Mouse (Mus musculus) layer of hippocampus, postnatal 36 days (tissue): ENCODE data around the gene Olfr243. TPM values are rescaled to one million over a fixed set of nuclear protein-coding genes. Genes with fewer than 3 reads are reported as not detected.
A peak's percentile ranks its signal among the peaks of the same experiment; 100 is the strongest.
"Not testable (repeated sequence)": the region's sequence is repeated elsewhere in the genome, so short reads cannot be mapped to it uniquely, and the experiment has no call there.

Experiments used
- DNase-seq, 2 experiments: peaks; one replicate each; pipeline ENCODE4 v3.0.0; 2022
- total RNA-seq, 2 experiments: library from RNA; stranded (reverse); gene quantifications; 2 replicates each; pipeline ENCODE4 v1.2.3; 2021

Olfr243 gene
- total RNA-seq, result not detected

DNA sequence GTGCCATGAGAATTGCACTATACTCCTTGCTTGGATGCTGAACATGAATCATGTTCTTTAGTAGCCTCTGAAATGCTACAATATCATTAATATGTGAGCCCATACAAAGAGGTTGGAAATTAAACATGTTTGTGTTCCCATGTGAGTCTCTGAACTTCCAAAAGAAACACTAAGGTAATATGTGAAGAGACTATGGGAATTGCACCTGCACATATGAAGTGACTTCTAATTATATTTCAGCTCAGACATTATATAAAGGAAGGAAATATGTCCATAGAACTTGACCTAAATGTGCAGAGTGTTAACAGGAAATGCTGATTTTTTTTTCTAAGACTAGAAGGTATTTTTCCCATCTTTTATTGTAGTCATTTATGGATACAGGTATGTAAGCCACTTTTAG lies at the start of gene Olfr243:
Gene Olfr243 (plus strand): TSS at position 301 of the 400 bp plus-strand sequence.
- no peak for DNase-seq

DNA sequence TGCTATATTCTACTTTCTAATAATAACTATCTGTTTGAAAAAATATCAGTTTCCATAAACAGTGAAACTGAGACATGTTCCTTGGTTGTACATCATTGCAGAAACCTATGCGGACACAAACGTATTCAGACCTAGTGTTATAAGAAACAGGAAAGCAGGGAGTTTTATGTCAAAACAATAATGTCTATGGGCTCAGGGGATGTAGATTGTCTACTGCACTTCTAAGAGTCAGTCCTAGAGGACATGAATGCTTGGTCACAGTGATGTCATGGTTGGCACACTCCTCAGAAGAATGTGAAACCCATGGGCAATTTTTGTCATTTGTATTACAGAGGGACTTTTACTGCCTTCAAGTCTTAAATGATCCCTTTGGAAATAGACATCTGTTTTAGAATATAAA lies 43.4 kb upstream of the Olfr243 start, which contains the start of gene Olfr624:
Gene Olfr624 (minus strand): TSS at position 101 of the 400 bp plus-strand sequence.
- no peak for DNase-seq

DNA sequence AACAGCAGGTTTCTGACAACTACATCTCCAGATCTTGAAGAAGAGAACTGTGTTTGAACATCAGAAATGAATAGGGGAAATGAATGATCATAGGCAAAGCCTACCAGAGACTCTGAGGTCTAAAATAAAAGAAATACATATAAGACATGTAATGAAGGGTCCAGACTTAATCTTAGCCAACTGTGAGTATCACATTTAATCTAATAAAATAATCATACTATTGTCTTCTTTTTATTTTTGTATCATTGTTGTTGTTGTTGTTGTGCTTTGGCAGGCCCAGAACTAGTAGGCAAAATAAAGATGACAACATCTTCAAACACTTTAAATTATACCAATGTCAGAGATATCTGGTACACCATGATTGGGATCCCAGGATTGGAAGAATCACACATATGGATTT lies 32.1 kb upstream of the Olfr243 start, which contains the start of gene Olfr625-ps1:
Gene Olfr625-ps1 (plus strand): TSS at position 301 of the 400 bp plus-strand sequence.
- no peak for DNase-seq

DNA sequence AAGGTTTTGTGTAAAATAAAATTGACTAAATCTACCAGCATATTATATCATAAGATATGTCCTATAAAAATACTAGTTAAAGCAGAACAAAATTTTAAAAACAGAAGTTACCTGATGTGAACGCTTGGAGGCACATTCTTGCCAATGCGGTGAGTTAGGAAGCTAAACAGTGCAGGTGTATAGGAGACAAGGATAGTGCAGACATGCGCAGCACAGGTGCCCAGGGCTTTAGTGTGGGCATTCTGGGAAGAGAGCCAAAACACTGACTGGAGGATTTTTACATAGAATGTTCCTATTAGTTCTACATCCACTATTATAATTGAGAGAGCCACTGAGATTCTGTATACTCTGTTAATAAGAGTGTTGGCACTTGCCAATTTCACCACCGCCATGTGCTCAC lies 15.0 kb upstream of the Olfr243 start:
- DNase-seq, result no peak

DNA sequence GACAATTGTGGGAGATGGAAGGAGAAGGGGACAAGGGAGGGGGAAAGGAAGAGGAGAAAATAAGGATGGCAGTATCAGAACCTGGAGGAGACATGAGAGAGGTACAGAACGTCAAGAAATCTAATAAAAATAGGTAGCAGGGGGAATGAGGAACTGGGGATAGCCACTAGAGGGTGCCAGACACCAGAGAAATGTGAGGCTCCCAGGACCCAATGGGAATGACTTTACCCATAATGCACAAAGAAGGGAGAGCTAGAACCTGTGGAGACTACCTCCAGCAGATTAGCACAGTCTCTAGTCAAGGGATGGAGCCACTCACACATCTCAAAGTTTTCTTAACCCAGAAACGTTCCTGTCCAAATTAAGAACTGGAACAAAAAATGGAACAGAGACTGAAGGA lies 2.4 kb upstream of the Olfr243 start:
- DNase-seq, result no peak

DNA sequence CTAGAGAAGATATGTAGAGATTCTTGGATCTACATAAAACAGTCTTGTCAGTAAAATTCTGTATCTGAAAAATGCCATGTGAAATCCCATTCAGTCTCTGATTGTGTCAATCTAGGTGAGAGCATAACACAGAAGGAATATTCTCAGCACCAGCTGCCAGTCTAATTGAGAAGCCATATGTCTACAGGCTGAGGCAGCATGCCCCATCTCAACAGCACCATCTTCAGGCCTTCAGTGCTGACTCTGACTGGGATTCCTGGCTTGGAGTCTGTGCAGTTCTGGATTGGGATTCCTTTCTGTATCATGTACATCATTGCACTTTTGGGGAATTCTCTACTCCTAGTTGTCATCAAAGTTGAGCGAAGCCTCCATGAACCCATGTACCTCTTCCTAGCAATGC lies 1.9 kb downstream of the Olfr243 start:
- peak; percentile 7 to 11 for DNase-seq

DNA sequence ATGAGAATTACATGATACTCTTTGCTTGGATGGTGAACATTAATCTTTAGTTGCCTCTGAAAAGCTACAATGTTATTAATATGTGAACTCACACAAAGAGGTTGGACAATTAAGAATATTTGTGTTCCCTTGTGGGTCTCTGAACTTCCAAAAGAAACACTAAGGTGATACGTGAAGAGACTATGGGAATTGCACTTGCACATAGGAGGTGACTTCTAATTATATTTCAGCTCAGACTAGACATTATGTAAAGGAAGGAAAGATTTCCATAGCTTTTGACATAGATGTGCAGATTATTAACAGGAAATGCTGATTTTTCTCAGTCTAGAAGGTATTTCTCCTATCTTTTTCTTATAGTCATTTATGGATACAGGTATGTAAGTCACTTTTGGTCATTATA lies 15.6 kb downstream of the Olfr243 start, which contains the start of gene Olfr628:
Gene Olfr628 (plus strand): TSS at position 301 of the 400 bp plus-strand sequence.
- DNase-seq, result no peak

DNA sequence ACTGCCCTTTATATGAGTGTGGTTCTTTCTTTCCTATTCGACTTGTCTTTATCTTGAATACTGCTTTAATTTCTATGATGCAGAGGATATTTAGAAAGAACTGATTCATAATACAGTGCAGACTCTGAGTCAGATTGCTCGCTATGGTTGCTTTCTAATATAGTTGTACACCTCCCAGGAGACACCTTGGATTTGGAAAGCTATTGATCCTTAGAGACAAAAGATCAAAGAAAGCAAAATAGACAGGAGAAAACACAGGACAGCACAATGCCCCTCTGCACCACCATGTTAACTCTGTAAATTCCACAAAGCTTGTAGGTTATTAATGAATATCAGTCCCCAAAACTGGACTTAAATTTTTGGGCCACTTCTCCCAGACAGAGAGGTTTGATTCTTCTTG lies 30.4 kb downstream of the Olfr243 start, which contains the start of gene Olfr629:
Gene Olfr629 (minus strand): TSS at position 101 of the 400 bp plus-strand sequence.
- DNase-seq, result no peak

DNA sequence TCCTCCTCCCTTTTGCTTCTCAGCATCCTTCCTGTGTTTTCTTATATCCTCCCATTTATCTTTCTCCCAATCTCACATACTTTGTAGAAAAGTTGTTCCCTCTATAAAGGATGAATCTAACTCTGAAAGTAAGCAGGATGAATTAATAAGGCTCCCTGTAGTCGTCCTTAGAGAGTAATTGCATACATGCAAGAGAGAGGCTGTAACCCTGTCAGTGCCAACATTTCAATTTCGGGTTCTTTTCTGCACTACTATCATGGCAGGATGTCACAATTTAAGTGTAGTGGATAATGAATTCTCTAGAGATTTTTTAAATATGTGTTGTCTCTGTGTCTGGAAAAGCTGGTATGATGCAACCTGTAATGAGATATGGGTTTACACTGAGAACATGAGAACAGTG lies 42.8 kb downstream of the Olfr243 start, which contains the start of gene Olfr630:
Gene Olfr630 (minus strand): TSS at position 101 of the 400 bp plus-strand sequence.
- no peak for DNase-seq

DNA sequence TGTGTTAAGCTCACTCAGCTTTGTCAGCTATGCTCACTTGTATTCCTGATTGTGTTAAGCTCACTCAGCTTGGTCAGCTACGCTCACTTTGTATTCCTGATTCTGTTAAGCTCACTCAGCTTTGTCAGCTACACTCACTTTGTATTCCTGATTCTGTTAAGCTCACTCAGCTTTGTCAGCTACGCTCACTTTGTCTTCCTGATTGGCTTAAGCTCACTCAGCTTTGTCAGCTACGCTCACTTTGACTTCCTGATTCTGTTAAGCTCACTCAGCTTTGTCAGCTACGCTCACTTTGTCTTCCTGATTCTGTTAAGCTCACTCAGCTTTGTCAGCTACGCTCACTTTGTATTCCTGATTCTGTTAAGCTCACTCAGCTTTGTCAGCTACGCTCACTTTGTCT lies 47.7 kb downstream of the Olfr243 start:
- DNase-seq, result not testable (repeated sequence)

DNA sequence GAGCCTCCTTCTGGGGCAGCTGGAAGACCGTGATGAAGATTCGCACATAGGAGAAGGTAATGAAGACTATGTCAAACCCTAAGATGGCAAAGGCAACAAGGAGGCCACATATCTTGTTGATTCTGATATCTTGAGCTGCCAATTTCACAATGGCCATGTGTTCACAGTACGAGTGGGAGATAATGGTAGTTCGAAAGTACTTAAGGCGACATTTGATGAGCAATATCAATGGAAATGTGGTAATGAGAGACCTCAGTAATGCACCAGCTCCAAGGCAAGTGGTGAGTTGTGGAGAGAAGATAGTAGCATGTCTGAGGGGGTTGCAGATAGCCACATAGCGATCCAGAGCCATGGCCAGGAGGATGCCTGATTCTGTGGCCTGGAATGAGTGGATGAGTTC lies 53.2 kb downstream of the Olfr243 start:
- DNase-seq, result not testable (repeated sequence)

Other genes starting within 250 kb of the Olfr243 start
- gene Olfr608, start 244.8 kb upstream of the Olfr243 start, total RNA-seq, result not detected
- gene Olfr609, start 216.6 kb upstream of the Olfr243 start, total RNA-seq, result not detected
- gene Olfr610, start 202.5 kb upstream of the Olfr243 start, total RNA-seq, result not detected
- gene Olfr611, start 193.8 kb upstream of the Olfr243 start, total RNA-seq, result not detected
- not detected for gene Olfr612, start 172.0 kb upstream of the Olfr243 start, total RNA-seq
- not detected for gene Olfr613, start 166.6 kb upstream of the Olfr243 start, total RNA-seq
- not detected for gene Olfr615, start 158.6 kb upstream of the Olfr243 start, total RNA-seq
- gene Olfr616, start 145.5 kb upstream of the Olfr243 start, total RNA-seq, result not detected
- gene Olfr617, start 141.6 kb upstream of the Olfr243 start, total RNA-seq, result not detected
- gene Olfr618, start 124.6 kb upstream of the Olfr243 start, total RNA-seq, result not detected
- not detected for gene Olfr619, start 114.1 kb upstream of the Olfr243 start, total RNA-seq
- not detected for gene Olfr620, start 102.1 kb upstream of the Olfr243 start, total RNA-seq
- not detected for gene Olfr622, start 72.0 kb upstream of the Olfr243 start, total RNA-seq
- gene Olfr623, start 51.0 kb upstream of the Olfr243 start, total RNA-seq, result not detected
- gene Olfr624, start 43.5 kb upstream of the Olfr243 start, total RNA-seq, result not detected
- gene Olfr625-ps1, start 32.0 kb upstream of the Olfr243 start, total RNA-seq, result not detected
- gene Olfr628, start 15.7 kb downstream of the Olfr243 start, total RNA-seq, result not detected
- not detected for gene Olfr629, start 30.3 kb downstream of the Olfr243 start, total RNA-seq
- gene Olfr630, start 42.7 kb downstream of the Olfr243 start, total RNA-seq, result not detected
- not detected for gene Olfr69, start 56.9 kb downstream of the Olfr243 start, total RNA-seq
- not detected for gene Olfr68, start 65.0 kb downstream of the Olfr243 start, total RNA-seq
- not detected for gene Olfr67, start 77.2 kb downstream of the Olfr243 start, total RNA-seq
- gene Hbb-bt, start 99.3 kb downstream of the Olfr243 start, total RNA-seq, result 10 to 100 TPM; 35.4 to 54.6 TPM
- 100 to 1,000 TPM; 247 to 439 TPM for gene Hbb-bs, start 113.4 kb downstream of the Olfr243 start, total RNA-seq
- not detected for gene Hbb-bh2, start 125.8 kb downstream of the Olfr243 start, total RNA-seq
- gene Hbb-bh1, start 128.5 kb downstream of the Olfr243 start, total RNA-seq, result not detected
- not detected for gene Hbb-y, start 138.5 kb downstream of the Olfr243 start, total RNA-seq
- not detected for gene Olfr66, start 171.6 kb downstream of the Olfr243 start, total RNA-seq
- gene Olfr64, start 179.8 kb downstream of the Olfr243 start, total RNA-seq, result not detected
- gene Olfr65, start 188.8 kb downstream of the Olfr243 start, total RNA-seq, result not detected
- not detected for gene Olfr631, start 214.2 kb downstream of the Olfr243 start, total RNA-seq
- not detected for gene Olfr632, start 219.7 kb downstream of the Olfr243 start, total RNA-seq
- gene Olfr633, start 229.8 kb downstream of the Olfr243 start, total RNA-seq, result not detected